Mouse (Mus musculus) G1E (cell line): Measurements from ENCODE around the gene Cfap100.

Experiments used
- CTCF ChIP-seq: IDR thresholded peaks from 2 replicates; pipeline ENCODE4 v1.5.1; 2012; ENCODE audit warnings: low read depth, low read length, inconsistent platforms, mixed read lengths
- GATA1 ChIP-seq: IDR thresholded peaks from 2 replicates; pipeline ENCODE4 v1.6.1; 2012; ENCODE audit warnings: borderline replicate concordance, low read length, inconsistent platforms, mixed read lengths
- GATA2 ChIP-seq: IDR thresholded peaks from 2 replicates; pipeline ENCODE4 v1.6.1; 2012; ENCODE audit warnings: low read depth, low read length, inconsistent platforms, borderline replicate concordance
- POLR2AphosphoS5 ChIP-seq: IDR thresholded peaks from 2 replicates; pipeline ENCODE4 v1.6.1; 2012; ENCODE audit warnings: low read depth, low read length, inconsistent platforms; ENCODE audit not compliant: insufficient replicate concordance
- TAL1 ChIP-seq: conservative IDR thresholded peaks from 2 replicates; pipeline ENCODE4 v1.6.1; 2012; ENCODE audit warnings: low read depth, low read length, inconsistent platforms, mixed read lengths

DNA sequence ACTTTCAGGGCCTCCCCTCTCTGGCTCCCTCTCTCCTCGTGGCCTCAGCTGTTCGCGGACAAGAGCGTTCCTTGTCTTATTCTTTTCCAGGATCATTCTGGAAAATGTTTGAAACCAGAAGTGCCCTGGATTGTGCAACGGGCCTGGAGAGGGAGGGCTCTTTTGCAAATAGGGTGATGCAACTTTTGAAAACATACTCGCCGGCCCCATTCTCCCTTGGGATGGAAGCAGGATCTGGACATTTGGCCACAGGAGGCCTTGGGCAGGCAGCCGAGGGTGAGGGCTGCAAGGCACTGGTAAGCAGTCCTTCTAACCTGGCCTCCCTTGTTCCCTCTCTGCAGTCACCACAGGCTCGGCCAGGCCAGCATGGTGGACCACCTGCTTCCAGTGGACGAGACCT lies 37.5 kb upstream of the Cfap100 start:
- TF ChIP-seq CTCF = no peak
- no peak for TF ChIP-seq TAL1
- no peak for TF ChIP-seq GATA1
- no peak for TF ChIP-seq POLR2AphosphoS5
- no peak for TF ChIP-seq GATA2
